Comparison of ENCODE assay signal across 22 mouse cellular contexts in genomic region chr15:96330536-96330935, GRCm38 (mm10). TPM values are rescaled to one million over a fixed set of nuclear protein-coding genes. Genes with fewer than 3 reads are reported as not detected.
DNase-seq lines count a peak whose midpoint lies in the region; ATAC-seq and TF ChIP-seq lines count a peak whose summit lies in the region.
"Had no signal": no experiment of that assay in that cellular context is flagged by ENCODE, and none has a peak within 500 bp of the region (broad histone marks: within the 10 kb centered on the region; RNA-seq: fewer than 3 reads in every experiment).

No protein-coding gene starts in this region.

- no peak overlapping the region for H3K4me3 ChIP-seq in heart, embryonic 15.5 days
- H3K4me3 ChIP-seq in liver, embryonic 14.5 days (ENCODE audit: insufficient read depth in 1 of 2, low read depth in 2 of 2, low read length in 2 of 2): no peak overlapping the region
- H3K4me3 ChIP-seq in hindbrain, postnatal 0 days (ENCODE audit: low read length): no peak overlapping the region
- H3K4me3 ChIP-seq: forebrain, embryonic 13.5 days; hindbrain, embryonic 12.5 days; left cerebral cortex, adult 2 months; limb, embryonic 15.5 days; neural tube, embryonic 15.5 days had no signal

- 0 out of 2 replicates have a peak overlapping the region, but pooled peaks have one; percentile 16 for H3K27ac ChIP-seq in heart, embryonic 15.5 days
- no peak overlapping the region for H3K27ac ChIP-seq in liver, embryonic 14.5 days
- H3K27ac ChIP-seq in hindbrain, postnatal 0 days: no peak overlapping the region
- H3K27ac ChIP-seq: forebrain, embryonic 13.5 days; hindbrain, embryonic 12.5 days; left cerebral cortex, adult 2 months; limb, embryonic 15.5 days; neural tube, embryonic 15.5 days had no signal

- no peak; the same call in 1 of the 2 replicates for TF ChIP-seq EP300 in liver, embryonic 14.5 days (IDR thresholded peaks at IDR 0.05; ENCODE audit: low read depth)

- no peaks in the 10 kb centered on the region for H3K27me3 ChIP-seq in heart, embryonic 15.5 days
- no peaks in the 10 kb centered on the region for H3K27me3 ChIP-seq in liver, embryonic 14.5 days (ENCODE audit: control insufficient read depth, insufficient read depth, low read length)
- H3K27me3 ChIP-seq in hindbrain, postnatal 0 days (ENCODE audit: insufficient read depth, low read length): no peaks in the 10 kb centered on the region
- H3K27me3 ChIP-seq: forebrain, embryonic 13.5 days; hindbrain, embryonic 12.5 days; limb, embryonic 15.5 days; neural tube, embryonic 15.5 days had no signal

- TF ChIP-seq CTCF in liver, embryonic 14.5 days (IDR thresholded peaks at IDR 0.05; ENCODE audit: low read depth): no peak
- TF ChIP-seq CTCF in hindbrain, postnatal 0 days (IDR thresholded peaks at IDR 0.05; ENCODE audit: low read depth): no peak

- 48% methylated on average over 3 of the region's 3 CpGs for WGBS in heart, embryonic 15.5 days
- WGBS in liver, embryonic 14.5 days (ENCODE audit: insufficient replicate concordance): 41% methylated on average over 3 of the region's 3 CpGs
- WGBS in hindbrain, postnatal 0 days: 83% methylated on average over 3 of the region's 3 CpGs

- intact Hi-C loops in heart, postnatal 25 days (cut with DNase I): no loop called here

- no peak overlapping the region for H3K4me2 ChIP-seq in heart, embryonic 15.5 days
- no peak overlapping the region; the same call in 1 of the 2 replicates for H3K4me2 ChIP-seq in liver, embryonic 14.5 days (ENCODE audit: low read depth)
- H3K4me2 ChIP-seq in hindbrain, postnatal 0 days (ENCODE audit: low read depth, low read length): no peak overlapping the region
- H3K4me2 ChIP-seq: forebrain, embryonic 13.5 days; hindbrain, embryonic 12.5 days; limb, embryonic 15.5 days; midbrain, embryonic 11.5 days; neural tube, embryonic 15.5 days had no signal

- H3K9ac ChIP-seq in heart, embryonic 15.5 days: no peak overlapping the region
- no peak overlapping the region for H3K9ac ChIP-seq in liver, embryonic 14.5 days (replicated peaks)
- no peak overlapping the region for H3K9ac ChIP-seq in hindbrain, postnatal 0 days (replicated peaks; ENCODE audit: low read length)
- H3K9ac ChIP-seq: forebrain, embryonic 13.5 days; hindbrain, embryonic 12.5 days; limb, embryonic 15.5 days; neural tube, embryonic 15.5 days had no signal

- peaks cover 2% of the 10 kb centered on the region; the same call in 1 of the 2 replicates for H3K36me3 ChIP-seq in heart, embryonic 15.5 days
- H3K36me3 ChIP-seq in liver, embryonic 14.5 days (replicated peaks; ENCODE audit: control insufficient read depth, insufficient read depth, low read depth): peaks cover 2% of the 10 kb centered on the region; the same call in 1 of the 2 replicates
- no peaks in the 10 kb centered on the region for H3K36me3 ChIP-seq in hindbrain, postnatal 0 days (ENCODE audit: insufficient read depth, low read length)
- H3K36me3 ChIP-seq: hindbrain, embryonic 12.5 days had no signal

- H3K9me3 ChIP-seq in heart, embryonic 15.5 days (replicated peaks): no peaks in the 10 kb centered on the region
- H3K9me3 ChIP-seq in liver, embryonic 14.5 days (ENCODE audit: control insufficient read depth, low read length): no peaks in the 10 kb centered on the region
- no peaks in the 10 kb centered on the region for H3K9me3 ChIP-seq in hindbrain, postnatal 0 days (ENCODE audit: low read length)
- H3K9me3 ChIP-seq: forebrain, embryonic 13.5 days; hindbrain, embryonic 12.5 days; limb, embryonic 15.5 days; neural tube, embryonic 15.5 days had no signal

- no peak for DNase-seq in heart, postnatal 25 days (ENCODE audit: low spot score)
- no peak for DNase-seq in liver, embryonic 14.5 days (ENCODE audit: low read depth in 3 of 3, low spot score in 3 of 3)
- DNase-seq in thymus, adult 18-20 months: no peak
- no peak for DNase-seq in hindbrain, postnatal 0 days (ENCODE audit: low spot score)
- DNase-seq: adrenal gland, postnatal 25 days; B cell, adult 2 months; cerebellum, adult 9-10 months; kidney, adult 18-20 months; left cerebral cortex, postnatal 4 days; lung, postnatal 4 days; right cerebral cortex, adult 18-20 months; right cerebral cortex, postnatal 4 days; thymus, adult 2 months had no signal

- peaks cover 21% of the 10 kb centered on the region for H3K4me1 ChIP-seq in heart, embryonic 15.5 days (replicated peaks)
- H3K4me1 ChIP-seq in liver, embryonic 14.5 days (replicated peaks; ENCODE audit: control insufficient read depth in 2 of 2, insufficient read depth in 2 of 2, low read length in 1 of 2): peaks cover 0 to 13% of the 10 kb centered on the region in 2 experiments; a peak in 3 of 4 replicates
- H3K4me1 ChIP-seq in hindbrain, postnatal 0 days (ENCODE audit: insufficient read depth, low read length): peaks cover 4% of the 10 kb centered on the region; the same call in 1 of the 2 replicates
- H3K4me1 ChIP-seq: limb, embryonic 15.5 days had no signal

- no peak for ATAC-seq in heart, embryonic 15.5 days (replicated peaks; ENCODE audit: insufficient number of reproducible peaks, insufficient read depth, low FRiP score, low read depth)
- peak; percentile 20; the same call in 1 of the 2 replicates for ATAC-seq in common myeloid progenitor, adult 5-6 weeks (replicated peaks; ENCODE audit: low read depth, poor library complexity, severe bottlenecking)
- peak; percentile 64 for ATAC-seq in liver, embryonic 14.5 days (ENCODE audit: insufficient read depth)
- ATAC-seq in megakaryocyte-erythroid progenitor cell, adult 5-6 weeks (replicated peaks; ENCODE audit: low FRiP score, low TSS enrichment, poor library complexity, severe bottlenecking): peak; percentile 95
- ATAC-seq in hindbrain, postnatal 0 days: no peak
- ATAC-seq: forebrain, embryonic 13.5 days had no signal

RNA-seq across cellular contexts. Expression of gene Arid2, which starts 43.2 kb away (rescaled TPM):
- 11.6 and 15.0 TPM in 2 replicates for polyA plus RNA-seq in heart, embryonic 15.5 days (2015; fragmentation: Nextera tagmentation; extraction: Ambion mirVana)
- total RNA-seq in heart, postnatal 25 days (2021): 10 to 100 TPM; 21.0 to 26.9 TPM
- 48.1 and 66.9 TPM in 2 replicates for total RNA-seq in common myeloid progenitor, adult 5-6 weeks (2017)
- 7.9 and 8.5 TPM in 2 replicates for polyA plus RNA-seq in liver, embryonic 14.5 days (2012; rRNA removed)
- polyA plus RNA-seq in liver, embryonic 14.5 days (2014; fragmentation: Nextera tagmentation; extraction: Ambion mirVana): 8.1 and 10.2 TPM in 2 replicates
- total RNA-seq in megakaryocyte-erythroid progenitor cell, adult 5-6 weeks (2014; fragmentation: Nextera tagmentation): 91.7 and 92.2 TPM in 2 replicates
- 46.8 and 64.6 TPM in 2 replicates for total RNA-seq in megakaryocyte-erythroid progenitor cell, adult 5-6 weeks (2017)
- total RNA-seq in hindbrain, postnatal 0 days (2014; rRNA removed): 35.0 and 38.4 TPM in 2 replicates
- polyA plus RNA-seq in hindbrain, postnatal 0 days (2015; fragmentation: Nextera tagmentation; extraction: Ambion mirVana): 11.2 and 11.5 TPM in 2 replicates

Comparison
In these comparisons a context has a peak if more than half of its experiments do, and no peak if none do; other contexts are left out.
1. ATAC-seq: peak in common myeloid progenitor, adult 5-6 weeks (single experiment), liver, embryonic 14.5 days (single experiment) and megakaryocyte-erythroid progenitor cell, adult 5-6 weeks (single experiment); none in heart, embryonic 15.5 days (single experiment) and hindbrain, postnatal 0 days (single experiment).